Mouse (Mus musculus) effector memory CD4-positive, alpha-beta T cell, adult 5 months (primary cell): ENCODE data around the gene Gm13693. TPM values are rescaled to one million over a fixed set of nuclear protein-coding genes. Genes with fewer than 3 reads are reported as not detected.

Experiments used
- polyA plus RNA-seq: library from polyadenylated mRNA; unstranded; fragments of 100-300 nt; shearing (Covaris generic); gene quantifications from one replicate; pipeline ENCODE4 v1.2.1, GENCODE M21; 2017

Gene Gm13693
- polyA plus RNA-seq: not detected

DNA sequence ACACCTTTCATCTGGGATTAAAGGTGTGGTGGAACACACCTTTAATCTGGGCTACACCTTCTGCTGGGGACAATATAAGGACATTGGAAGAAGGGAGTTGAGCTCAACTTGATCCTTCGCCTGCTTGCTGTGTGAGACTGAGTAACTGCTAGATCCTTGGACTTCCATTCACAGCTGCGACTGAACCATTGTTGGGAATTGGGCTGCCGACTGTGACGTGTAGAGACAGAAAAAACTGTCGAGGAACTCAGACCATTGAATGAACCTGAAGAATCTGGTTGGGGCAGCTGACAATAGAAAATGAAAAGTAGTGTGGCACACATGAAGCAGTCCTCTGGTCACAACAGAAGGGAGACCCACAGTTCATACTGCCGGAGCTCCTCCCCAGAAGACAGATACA, at the start of gene Gm13693:
TSS of gene Gm13693 (plus strand) at position 301 of the 400 bp plus-strand sequence.

DNA sequence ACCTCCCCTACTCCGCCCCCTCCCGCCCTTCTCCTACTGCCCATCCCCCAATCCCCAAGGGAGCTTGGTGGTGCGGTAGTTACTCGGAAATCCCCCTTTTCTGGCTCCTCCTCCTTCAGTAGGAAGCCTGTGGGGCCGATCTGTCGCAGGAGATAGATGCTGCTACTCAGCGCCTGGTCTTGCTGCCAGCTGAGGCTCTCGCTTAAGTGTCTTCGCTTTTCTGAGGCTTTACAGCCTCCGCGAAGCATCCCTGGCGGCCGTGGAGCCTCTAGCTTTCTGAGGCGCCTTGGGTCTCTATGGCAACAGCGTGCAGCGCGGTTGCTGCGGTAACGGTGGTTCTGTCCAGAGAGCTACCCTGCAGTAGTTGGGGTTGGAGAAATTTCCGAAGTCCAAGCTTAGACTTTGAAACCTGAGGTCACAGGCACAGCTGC, 20.4 kb upstream of the Gm13693 start, which contains the start of gene Zswim2:
TSS of gene Zswim2 (minus strand) at position 298 of the 431 bp plus-strand sequence.

DNA sequence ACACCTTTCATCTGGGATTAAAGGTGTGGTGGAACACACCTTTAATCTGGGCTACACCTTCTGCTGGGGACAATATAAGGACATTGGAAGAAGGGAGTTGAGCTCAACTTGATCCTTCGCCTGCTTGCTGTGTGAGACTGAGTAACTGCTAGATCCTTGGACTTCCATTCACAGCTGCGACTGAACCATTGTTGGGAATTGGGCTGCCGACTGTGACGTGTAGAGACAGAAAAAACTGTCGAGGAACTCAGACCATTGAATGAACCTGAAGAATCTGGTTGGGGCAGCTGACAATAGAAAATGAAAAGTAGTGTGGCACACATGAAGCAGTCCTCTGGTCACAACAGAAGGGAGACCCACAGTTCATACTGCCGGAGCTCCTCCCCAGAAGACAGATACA, 5.9 kb upstream of the Gm13693 start, which contains the start of gene Gm13698:
TSS of gene Gm13698 (plus strand) at position 301 of the 400 bp plus-strand sequence.

DNA sequence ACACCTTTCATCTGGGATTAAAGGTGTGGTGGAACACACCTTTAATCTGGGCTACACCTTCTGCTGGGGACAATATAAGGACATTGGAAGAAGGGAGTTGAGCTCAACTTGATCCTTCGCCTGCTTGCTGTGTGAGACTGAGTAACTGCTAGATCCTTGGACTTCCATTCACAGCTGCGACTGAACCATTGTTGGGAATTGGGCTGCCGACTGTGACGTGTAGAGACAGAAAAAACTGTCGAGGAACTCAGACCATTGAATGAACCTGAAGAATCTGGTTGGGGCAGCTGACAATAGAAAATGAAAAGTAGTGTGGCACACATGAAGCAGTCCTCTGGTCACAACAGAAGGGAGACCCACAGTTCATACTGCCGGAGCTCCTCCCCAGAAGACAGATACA, 5.7 kb downstream of the Gm13693 start, which contains the start of gene Gm13695:
TSS of gene Gm13695 (plus strand) at position 301 of the 400 bp plus-strand sequence.

DNA sequence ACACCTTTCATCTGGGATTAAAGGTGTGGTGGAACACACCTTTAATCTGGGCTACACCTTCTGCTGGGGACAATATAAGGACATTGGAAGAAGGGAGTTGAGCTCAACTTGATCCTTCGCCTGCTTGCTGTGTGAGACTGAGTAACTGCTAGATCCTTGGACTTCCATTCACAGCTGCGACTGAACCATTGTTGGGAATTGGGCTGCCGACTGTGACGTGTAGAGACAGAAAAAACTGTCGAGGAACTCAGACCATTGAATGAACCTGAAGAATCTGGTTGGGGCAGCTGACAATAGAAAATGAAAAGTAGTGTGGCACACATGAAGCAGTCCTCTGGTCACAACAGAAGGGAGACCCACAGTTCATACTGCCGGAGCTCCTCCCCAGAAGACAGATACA, 11.5 kb downstream of the Gm13693 start, which contains the start of gene Gm13696:
TSS of gene Gm13696 (plus strand) at position 301 of the 400 bp plus-strand sequence.

DNA sequence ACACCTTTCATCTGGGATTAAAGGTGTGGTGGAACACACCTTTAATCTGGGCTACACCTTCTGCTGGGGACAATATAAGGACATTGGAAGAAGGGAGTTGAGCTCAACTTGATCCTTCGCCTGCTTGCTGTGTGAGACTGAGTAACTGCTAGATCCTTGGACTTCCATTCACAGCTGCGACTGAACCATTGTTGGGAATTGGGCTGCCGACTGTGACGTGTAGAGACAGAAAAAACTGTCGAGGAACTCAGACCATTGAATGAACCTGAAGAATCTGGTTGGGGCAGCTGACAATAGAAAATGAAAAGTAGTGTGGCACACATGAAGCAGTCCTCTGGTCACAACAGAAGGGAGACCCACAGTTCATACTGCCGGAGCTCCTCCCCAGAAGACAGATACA, 17.3 kb downstream of the Gm13693 start, which contains the start of gene Gm13694:
TSS of gene Gm13694 (plus strand) at position 301 of the 400 bp plus-strand sequence.

DNA sequence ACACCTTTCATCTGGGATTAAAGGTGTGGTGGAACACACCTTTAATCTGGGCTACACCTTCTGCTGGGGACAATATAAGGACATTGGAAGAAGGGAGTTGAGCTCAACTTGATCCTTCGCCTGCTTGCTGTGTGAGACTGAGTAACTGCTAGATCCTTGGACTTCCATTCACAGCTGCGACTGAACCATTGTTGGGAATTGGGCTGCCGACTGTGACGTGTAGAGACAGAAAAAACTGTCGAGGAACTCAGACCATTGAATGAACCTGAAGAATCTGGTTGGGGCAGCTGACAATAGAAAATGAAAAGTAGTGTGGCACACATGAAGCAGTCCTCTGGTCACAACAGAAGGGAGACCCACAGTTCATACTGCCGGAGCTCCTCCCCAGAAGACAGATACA, 23.1 kb downstream of the Gm13693 start, which contains the start of gene Gm13697:
TSS of gene Gm13697 (plus strand) at position 301 of the 400 bp plus-strand sequence.

DNA sequence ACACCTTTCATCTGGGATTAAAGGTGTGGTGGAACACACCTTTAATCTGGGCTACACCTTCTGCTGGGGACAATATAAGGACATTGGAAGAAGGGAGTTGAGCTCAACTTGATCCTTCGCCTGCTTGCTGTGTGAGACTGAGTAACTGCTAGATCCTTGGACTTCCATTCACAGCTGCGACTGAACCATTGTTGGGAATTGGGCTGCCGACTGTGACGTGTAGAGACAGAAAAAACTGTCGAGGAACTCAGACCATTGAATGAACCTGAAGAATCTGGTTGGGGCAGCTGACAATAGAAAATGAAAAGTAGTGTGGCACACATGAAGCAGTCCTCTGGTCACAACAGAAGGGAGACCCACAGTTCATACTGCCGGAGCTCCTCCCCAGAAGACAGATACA, 28.9 kb downstream of the Gm13693 start, which contains the start of gene Gm13691:
TSS of gene Gm13691 (plus strand) at position 301 of the 400 bp plus-strand sequence.

Other genes starting within 250 kb of the Gm13693 start
- gene Itgav, start 237.1 kb upstream of the Gm13693 start, polyA plus RNA-seq: 107 TPM
- 0.67 TPM for gene Fam171b, start 148.9 kb upstream of the Gm13693 start, polyA plus RNA-seq
- gene Zswim2, start 20.3 kb upstream of the Gm13693 start, polyA plus RNA-seq: not detected
- gene Gm13698, start 5.8 kb upstream of the Gm13693 start, polyA plus RNA-seq: not detected
- gene Gm13695, start 5.8 kb downstream of the Gm13693 start, polyA plus RNA-seq: not detected
- gene Gm13696, start 11.6 kb downstream of the Gm13693 start, polyA plus RNA-seq: not detected
- not detected for gene Gm13694, start 17.4 kb downstream of the Gm13693 start, polyA plus RNA-seq
- not detected for gene Gm13697, start 23.2 kb downstream of the Gm13693 start, polyA plus RNA-seq
- not detected for gene Gm13691, start 29.1 kb downstream of the Gm13693 start, polyA plus RNA-seq